Mouse (Mus musculus): ENCODE results near the gene Rbp7. TPM values are rescaled to one million over a fixed set of nuclear protein-coding genes. Genes with fewer than 3 reads are reported as not detected.
A peak's percentile ranks its signal among the peaks of the same experiment; 100 is the strongest.

Rbp7 gene
- total and polyA plus RNA-seq, 3 experiments: not detected

DNA sequence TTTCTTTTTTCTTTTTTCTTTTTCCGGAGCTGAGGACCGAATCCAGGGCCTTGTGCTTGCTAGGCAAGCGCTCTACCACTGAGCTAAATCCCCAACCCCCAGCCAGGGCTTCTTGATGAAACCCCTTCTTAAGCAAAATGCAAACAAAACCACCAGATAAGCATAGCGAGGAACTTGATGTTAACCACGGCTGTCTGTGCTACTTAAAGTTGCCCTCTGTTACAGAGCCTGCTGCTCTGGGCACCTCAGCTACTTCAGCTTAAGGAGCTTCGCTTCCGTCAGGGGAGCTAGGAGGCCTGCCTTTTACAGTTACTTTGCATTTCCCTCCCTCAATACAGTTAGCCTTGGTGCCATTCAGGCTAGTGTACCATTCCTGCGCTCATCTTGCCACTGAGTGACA, 44.1 kb upstream of the Rbp7 start:
- H3K36me3 ChIP-seq (replicated peaks in 1 of 2; ENCODE audit: control insufficient read depth in 1 of 2, insufficient read depth in 1 of 2, low read length in 1 of 2): peaks cover 62 to 86% of the 10 kb centered on the region in 2 experiments
- no peak overlapping the region for H3K27ac ChIP-seq (ENCODE audit: insufficient read depth, low read depth)
- in situ Hi-C loops (cut with MboI; ENCODE audit: low pct_ligation_motif_present, low pct_unique_long_range_greater_than_20kb, low sequenced_read_pairs) (no loop called here), dilution Hi-C loops (cut with MboI; ENCODE audit: extremely low pct_ligation_motif_present, extremely low pct_unique_long_range_greater_than_20kb, low sequenced_read_pairs) (no loop called here)
- H3K27me3 ChIP-seq (replicated peaks): no peaks in the 10 kb centered on the region
- H3K79me2 ChIP-seq (replicated peaks; ENCODE audit: control insufficient read depth, extremely low read depth, insufficient read depth, poor library complexity, severe bottlenecking): no peaks in the 10 kb centered on the region
- no peak for TF ChIP-seq JUN (IDR thresholded peaks at IDR 0.05; ENCODE audit: insufficient read depth, low read depth, low read length)
- TF ChIP-seq PAX5 (IDR thresholded peaks at IDR 0.05; ENCODE audit: low read length): no peak
- TF ChIP-seq ETS1 (conservative IDR thresholded peaks at IDR 0.05; ENCODE audit: low read depth, low read length): no peak
- no peak for DNase-seq (ENCODE audit: extremely low read depth)
- H3K9me3 ChIP-seq (replicated peaks; ENCODE audit: low read length): no peaks in the 10 kb centered on the region
- no peaks in the 10 kb centered on the region; a peak in 2 of 4 replicates for H3K4me1 ChIP-seq (ENCODE audit: control insufficient read depth in 1 of 2, insufficient read depth in 2 of 2)
- H3K4me3 ChIP-seq (replicated peaks in 1 of 3; ENCODE audit: low read depth in 2 of 3, low read length in 2 of 3, poor library complexity in 1 of 3): no peak overlapping the region
- H3K4me2 ChIP-seq (ENCODE audit: insufficient read depth, low read depth, poor library complexity, severe bottlenecking): no peak overlapping the region
- no peak overlapping the region for H3K9ac ChIP-seq (ENCODE audit: insufficient read depth, low read depth)

DNA sequence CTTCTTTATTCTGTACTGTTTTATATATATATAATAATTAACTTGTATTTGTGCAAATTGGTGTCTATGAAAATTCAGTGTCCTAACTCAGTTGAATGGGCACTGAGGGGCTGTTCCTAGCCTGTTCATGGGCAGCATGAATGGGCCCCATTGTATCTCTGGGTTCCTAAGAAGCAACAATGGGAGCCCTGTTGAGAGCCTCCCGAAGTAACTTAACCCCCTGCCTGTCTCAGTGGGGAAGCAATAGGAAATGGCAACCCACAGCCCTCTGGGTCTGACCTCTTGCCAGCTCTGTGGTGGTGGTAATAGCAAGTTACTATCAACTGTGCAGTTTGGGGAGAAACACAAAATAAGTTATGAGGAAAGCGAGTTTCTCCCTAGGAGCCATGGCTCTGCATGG, 41.8 kb upstream of the Rbp7 start:
- Histone ChIP-seq H3K27me3 (replicated peaks) (no peaks in the 10 kb centered on the region), H3K79me2 (replicated peaks; ENCODE audit: control insufficient read depth, extremely low read depth, insufficient read depth, poor library complexity, severe bottlenecking) (no peaks in the 10 kb centered on the region), H3K4me2 (ENCODE audit: insufficient read depth, low read depth, poor library complexity, severe bottlenecking) (no peak overlapping the region), H3K9me3 (replicated peaks; ENCODE audit: low read length) (no peaks in the 10 kb centered on the region), H3K27ac (ENCODE audit: insufficient read depth, low read depth) (no peak overlapping the region), H3K4me1 (ENCODE audit: control insufficient read depth in 1 of 2, insufficient read depth in 2 of 2) (no peaks in the 10 kb centered on the region; a peak in 2 of 4 replicates), H3K4me3 (replicated peaks in 1 of 3; ENCODE audit: low read depth in 2 of 3, low read length in 2 of 3, poor library complexity in 1 of 3) (no peak overlapping the region), H3K36me3 (replicated peaks in 1 of 2; ENCODE audit: control insufficient read depth in 1 of 2, insufficient read depth in 1 of 2, low read length in 1 of 2) (peaks cover 66 to 90% of the 10 kb centered on the region in 2 experiments), H3K9ac (ENCODE audit: insufficient read depth, low read depth) (no peak overlapping the region)
- dilution Hi-C loops (cut with MboI; ENCODE audit: extremely low pct_ligation_motif_present, extremely low pct_unique_long_range_greater_than_20kb, low sequenced_read_pairs) (no loop called here), in situ Hi-C loops (cut with MboI; ENCODE audit: low pct_ligation_motif_present, low pct_unique_long_range_greater_than_20kb, low sequenced_read_pairs) (no loop called here)
- no peak for DNase-seq (ENCODE audit: extremely low read depth)
- TF ChIP-seq IRF4 (IDR thresholded peaks at IDR 0.05; ENCODE audit: low read depth, low read length): no peak
- TF ChIP-seq USF2 (conservative IDR thresholded peaks at IDR 0.05; ENCODE audit: low read depth, low read length): no peak
- TF ChIP-seq MAFK (IDR thresholded peaks at IDR 0.05; ENCODE audit: insufficient replicate concordance, low read length): no peak
- TF ChIP-seq PAX5 (IDR thresholded peaks at IDR 0.05; ENCODE audit: low read length): no peak
- TF ChIP-seq TCF12 (IDR thresholded peaks at IDR 0.05; ENCODE audit: low read depth, low read length): no peak
- no peak for TF ChIP-seq MAX (IDR thresholded peaks at IDR 0.05; ENCODE audit: low read length)
- TF ChIP-seq NELFE (IDR thresholded peaks at IDR 0.05; ENCODE audit: low read depth, low read length): no peak
- no peak for TF ChIP-seq BHLHE40 (IDR thresholded peaks at IDR 0.05; ENCODE audit: low read depth, low read length)

DNA sequence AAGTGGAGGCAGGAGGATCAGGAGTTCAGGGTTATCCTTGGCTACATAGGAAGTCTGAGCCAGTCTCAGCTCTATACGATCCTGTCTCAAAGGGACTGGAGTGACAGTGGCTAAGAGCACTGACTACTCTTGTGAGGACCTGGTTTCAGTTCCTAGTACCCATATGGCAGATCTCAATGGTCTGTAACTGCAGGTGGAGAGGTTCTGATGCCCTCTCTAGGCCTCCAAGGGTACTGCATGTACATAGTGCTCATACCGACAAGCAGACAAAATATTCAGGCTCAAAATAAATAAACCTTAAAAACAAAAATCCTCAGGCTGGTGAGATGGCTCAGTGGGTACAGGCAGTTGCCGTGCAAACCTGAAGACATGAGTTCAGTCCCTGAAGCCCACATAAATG, 36.4 kb upstream of the Rbp7 start:
- Histone ChIP-seq H3K27me3 (replicated peaks) (no peaks in the 10 kb centered on the region), H3K4me1 (ENCODE audit: control insufficient read depth in 1 of 2, insufficient read depth in 2 of 2) (peaks cover 5 to 23% of the 10 kb centered on the region in 2 experiments; a peak in 3 of 4 replicates), H3K27ac (ENCODE audit: insufficient read depth, low read depth) (no peak overlapping the region), H3K36me3 (replicated peaks in 1 of 2; ENCODE audit: control insufficient read depth in 1 of 2, insufficient read depth in 1 of 2, low read length in 1 of 2) (peaks cover 65 to 83% of the 10 kb centered on the region in 2 experiments), H3K9ac (ENCODE audit: insufficient read depth, low read depth) (no peak overlapping the region), H3K4me3 (replicated peaks in 1 of 3; ENCODE audit: low read depth in 2 of 3, low read length in 2 of 3, poor library complexity in 1 of 3) (no peak overlapping the region), H3K79me2 (replicated peaks; ENCODE audit: control insufficient read depth, extremely low read depth, insufficient read depth, poor library complexity, severe bottlenecking) (peaks cover 9% of the 10 kb centered on the region), H3K9me3 (replicated peaks; ENCODE audit: low read length) (peaks cover 9% of the 10 kb centered on the region), H3K4me2 (ENCODE audit: insufficient read depth, low read depth, poor library complexity, severe bottlenecking) (no peak overlapping the region)
- peak; percentile 42 for DNase-seq (ENCODE audit: extremely low read depth)
- dilution Hi-C loops (cut with MboI; ENCODE audit: extremely low pct_ligation_motif_present, extremely low pct_unique_long_range_greater_than_20kb, low sequenced_read_pairs) (no loop called here), in situ Hi-C loops (cut with MboI; ENCODE audit: low pct_ligation_motif_present, low pct_unique_long_range_greater_than_20kb, low sequenced_read_pairs) (no loop called here)
- TF ChIP-seq HCFC1 (IDR thresholded peaks at IDR 0.05; ENCODE audit: low read depth, low read length): no peak
- TF ChIP-seq MAZ (IDR thresholded peaks at IDR 0.05; ENCODE audit: low read depth, low read length): no peak
- peak; percentile 21 for TF ChIP-seq RAD21 (IDR thresholded peaks at IDR 0.05; ENCODE audit: low read depth, low read length)
- no peak for TF ChIP-seq CHD1 (IDR thresholded peaks at IDR 0.05; ENCODE audit: low read depth, low read length)
- TF ChIP-seq CTCF (conservative IDR thresholded peaks at IDR 0.05 in 1 of 2, IDR thresholded peaks at IDR 0.05 in 1 of 2; ENCODE audit: low read depth in 2 of 2, low read length in 2 of 2): peak; percentile 50 to 54; a peak in 3 of 4 replicates
- peak; percentile 25; the same call in 1 of the 2 replicates for TF ChIP-seq SMC3 (IDR thresholded peaks at IDR 0.05; ENCODE audit: low read depth, low read length)

Data from CH12.LX (cell line).